Mouse (Mus musculus) urinary bladder, postnatal 14 days (tissue): Measurements from ENCODE around the gene Arid3a.

ENCODE experiments used
- DNase-seq: peaks from one replicate; pipeline ENCODE4 v3.0.0; 2021; ENCODE audit warnings: low spot score

The Arid3a gene

GRCm38 (mm10) chr10:79995636-79996035 lies 68.8 kb downstream of the Arid3a start:
- DNase-seq: no peak

- DNase-seq: peak; percentile 98
Observed at GRCm38 (mm10) chr10:79996272-79997033, 69.6 kb downstream of the Arid3a start, which contains the start of gene Abca7. Gene Abca7, plus strand, starts transcription at chr10:79996494.

- peak; percentile 61 for DNase-seq
Observed at GRCm38 (mm10) chr10:79997034-79997760, 70.4 kb downstream of the Arid3a start.

- peak; percentile 50 for DNase-seq
Observed at GRCm38 (mm10) chr10:79997819-79998218, 71.0 kb downstream of the Arid3a start.

- peak; percentile 62 for DNase-seq
Observed at GRCm38 (mm10) chr10:80001945-80002344, 75.1 kb downstream of the Arid3a start.

- DNase-seq: no peak
Observed at GRCm38 (mm10) chr10:80002829-80003228, 76.0 kb downstream of the Arid3a start.

- DNase-seq: no peak
Observed at GRCm38 (mm10) chr10:80003374-80004232, 76.8 kb downstream of the Arid3a start.

- no peak for DNase-seq
Observed at GRCm38 (mm10) chr10:80004233-80004705, 77.4 kb downstream of the Arid3a start.
